Mouse (Mus musculus): ENCODE results near the gene Ergic3. TPM values are rescaled to one million over a fixed set of nuclear protein-coding genes. Genes with fewer than 3 reads are reported as not detected.

The Ergic3 gene
- 10 to 100 TPM; 77.1 to 77.8 TPM for total RNA-seq (2023)

GRCm38 (mm10) chr2:156007888-156008532, at the start of gene Ergic3, which contains the start of gene 6430550D23Rik:
Ergic3 (plus strand) TSS chr2:156008045.
6430550D23Rik (minus strand) TSS chr2:156007977.

GRCm38 (mm10) chr2:156052816-156053215, 45.0 kb downstream of the Ergic3 start, which contains the start of gene Fer1l4:
Fer1l4 (minus strand) TSS chr2:156052947.

GRCm38 (mm10) chr2:156065099-156066041, 57.5 kb downstream of the Ergic3 start, which contains the start of gene Spag4:
Spag4 (plus strand) TSS chr2:156065175.

Other genes with a start within 250 kb of the Ergic3 start
- gene Mmp24, start 232.7 kb upstream of the Ergic3 start, total RNA-seq (2023): not detected
- 10 to 100 TPM; 24.3 to 24.6 TPM for gene BC029722, start 188.6 kb upstream of the Ergic3 start, total RNA-seq (2023)
- 100 to 1,000 TPM in 1 of 2 experiments, 10 to 100 TPM in 1; 98.6 to 120 TPM for gene Eif6, start 181.1 kb upstream of the Ergic3 start, total RNA-seq (2023)
- gene Fam83c, start 173.2 kb upstream of the Ergic3 start, total RNA-seq (2023): under 1 TPM; 0.35 to 0.41 TPM
- 10 to 100 TPM; 38.5 to 53.1 TPM for gene Uqcc1, start 77.7 kb upstream of the Ergic3 start, total RNA-seq (2023)
- gene Gm15557, start 67.3 kb upstream of the Ergic3 start, total RNA-seq (2023): not detected
- not detected for gene Gdf5, start 62.7 kb upstream of the Ergic3 start, total RNA-seq (2023)
- gene Cep250, start 51.6 kb upstream of the Ergic3 start, total RNA-seq (2023): 10 to 100 TPM; 72.5 to 85.7 TPM
- 1 to 10 TPM; 1.2 to 2.3 TPM for gene 6430550D23Rik, start 68 bp upstream of the Ergic3 start, total RNA-seq (2023)
- not detected for gene Fer1l4, start 44.9 kb downstream of the Ergic3 start, total RNA-seq (2023)
- 1 to 10 TPM; 2.8 TPM for gene Spag4, start 57.1 kb downstream of the Ergic3 start, total RNA-seq (2023)
- 10 to 100 TPM; 63.4 to 91.1 TPM for gene Cpne1, start 103.9 kb downstream of the Ergic3 start, total RNA-seq (2023)
- gene Rbm12, start 103.9 kb downstream of the Ergic3 start, total RNA-seq (2023): 10 to 100 TPM; 40.3 to 43.1 TPM
- gene Gm28036, start 119.0 kb downstream of the Ergic3 start, total RNA-seq (2023): 10 to 100 TPM; 22.9 to 23.5 TPM
- 10 to 100 TPM; 42.3 to 77.1 TPM for gene Romo1, start 136.0 kb downstream of the Ergic3 start, total RNA-seq (2023)
- gene Nfs1, start 136.1 kb downstream of the Ergic3 start, total RNA-seq (2023): 10 to 100 TPM; 34.0 to 34.8 TPM
- gene Rbm39, start 172.2 kb downstream of the Ergic3 start, total RNA-seq (2023): 1,000 to 10,000 TPM; 2,155 to 2,502 TPM
- 10 to 100 TPM; 56.2 to 75.8 TPM for gene Phf20, start 188.4 kb downstream of the Ergic3 start, total RNA-seq (2023)